Mouse (Mus musculus) intestine, embryonic 16.5 days (tissue): ENCODE results near the gene Tram2. TPM values are rescaled to one million over a fixed set of nuclear protein-coding genes. Genes with fewer than 3 reads are reported as not detected.

ENCODE experiments used
- ATAC-seq: fragments of 200-750 bp; cut with Nextera tagmentation; 2 replicates; pipeline ENCODE4 v1.8.0; 2017; ENCODE audit warnings: moderate TSS enrichment, moderate library complexity
- H3K27ac ChIP-seq: fragments of 300-500 bp; sonication (generic); 2 replicates; pipeline ENCODE4 v1.5.1; 2014; ENCODE audit warnings: mild to moderate bottlenecking, low read length
- H3K27me3 ChIP-seq: fragments of 300-500 bp; sonication (generic); replicated peaks from 2 replicates; pipeline ENCODE4 v1.6.1; 2014; ENCODE audit warnings: low read length, control low read depth, mixed read lengths; ENCODE audit not compliant: control insufficient read depth, insufficient read depth
- H3K36me3 ChIP-seq: fragments of 300-500 bp; sonication (generic); 2 replicates; pipeline ENCODE4 v1.6.1; 2014; ENCODE audit warnings: low read length, control low read depth; ENCODE audit not compliant: control insufficient read depth, insufficient read depth
- H3K4me1 ChIP-seq: fragments of 300-500 bp; sonication (generic); 2 replicates; pipeline ENCODE4 v1.6.1; 2014; ENCODE audit warnings: low read length, control low read depth, mixed read lengths; ENCODE audit not compliant: control insufficient read depth, insufficient read depth
- H3K4me2 ChIP-seq: fragments of 300-500 bp; sonication (generic); 2 replicates; pipeline ENCODE4 v1.6.1; 2014; ENCODE audit warnings: low read depth, low read length, control low read depth
- H3K4me3 ChIP-seq: fragments of 300-500 bp; sonication (generic); 2 replicates; pipeline ENCODE4 v1.5.1; 2014; ENCODE audit warnings: mild to moderate bottlenecking, low read length
- H3K9ac ChIP-seq: fragments of 300-500 bp; sonication (generic); 2 replicates; pipeline ENCODE4 v1.6.1; 2014; ENCODE audit warnings: low read depth, low read length
- H3K9me3 ChIP-seq: fragments of 300-500 bp; sonication (generic); 2 replicates; pipeline ENCODE4 v1.6.1; 2016; ENCODE audit warnings: low read length, control low read depth; ENCODE audit not compliant: control insufficient read depth
- WGBS: fragments of 180-500 bp; shearing (Covaris S2); extraction: QIAGEN DNeasy Blood & Tissue Kit; methylation state at CpG from one replicate; pipeline ENCODE4 v1.1.7; 2014; 5-methylcytosine and 5-hydroxymethylcytosine counted together
- polyA plus RNA-seq: library from polyadenylated mRNA; unstranded; fragments of >200 nt; fragmentation: Nextera tagmentation; extraction: Ambion mirVana; gene quantifications from 2 replicates; pipeline ENCODE4 v1.2.1, GENCODE M21; 2015

Gene Tram2
- polyA plus RNA-seq, 1 experiment from 2014 or later, result 5.3 TPM

GRCm38 (mm10) chr1:20973389-20973788, 105.6 kb downstream of the Tram2 start:
- Histone ChIP-seq H3K9me3 (no peaks in the 10 kb centered on the region), H3K9ac (no peak overlapping the region), H3K27ac (no peak overlapping the region), H3K4me3 (no peak overlapping the region), H3K4me1 (no peaks in the 10 kb centered on the region), H3K36me3 (no peaks in the 10 kb centered on the region), H3K4me2 (no peak overlapping the region), H3K27me3 (no peaks in the 10 kb centered on the region)
- WGBS, result 97% methylated on average over 6 of the region's 6 CpGs
- ATAC-seq, result no peak

- no peaks in the 10 kb centered on the region for H3K4me1 ChIP-seq
- 81% methylated on average over 2 of the region's 2 CpGs for WGBS
- H3K9me3 ChIP-seq, result no peaks in the 10 kb centered on the region
- no peak overlapping the region for H3K9ac ChIP-seq
- ATAC-seq, result no peak
- H3K36me3 ChIP-seq, result no peaks in the 10 kb centered on the region
- H3K4me2 ChIP-seq, result no peak overlapping the region
- H3K27ac ChIP-seq, result no peak overlapping the region
- H3K27me3 ChIP-seq, result no peaks in the 10 kb centered on the region
- no peak overlapping the region for H3K4me3 ChIP-seq
Measured at GRCm38 (mm10) chr1:20969642-20970041, 109.4 kb downstream of the Tram2 start.

- Histone ChIP-seq H3K9me3 (no peaks in the 10 kb centered on the region), H3K27me3 (no peaks in the 10 kb centered on the region), H3K27ac (no peak overlapping the region), H3K9ac (no peak overlapping the region), H3K4me2 (no peak overlapping the region), H3K4me3 (no peak overlapping the region), H3K4me1 (peaks cover 4% of the 10 kb centered on the region), H3K36me3 (no peaks in the 10 kb centered on the region)
- ATAC-seq, result no peak
- 82% methylated on average over 3 of the region's 3 CpGs for WGBS
Measured at GRCm38 (mm10) chr1:20954876-20955275, 124.2 kb downstream of the Tram2 start.

- Histone ChIP-seq H3K27me3 (no peaks in the 10 kb centered on the region), H3K4me3 (peak overlapping the region; percentile 61), H3K36me3 (no peaks in the 10 kb centered on the region), H3K27ac (peak overlapping the region; percentile 43), H3K9me3 (no peaks in the 10 kb centered on the region), H3K9ac (peak overlapping the region; percentile 73), H3K4me1 (peaks cover 4% of the 10 kb centered on the region), H3K4me2 (peak overlapping the region; percentile 70)
- WGBS, result 9% methylated on average over 16 of the region's 16 CpGs
- ATAC-seq, result no peak
Measured at GRCm38 (mm10) chr1:20951799-20952198, 127.2 kb downstream of the Tram2 start.

- WGBS, result 1% methylated on average over 22 of the region's 23 CpGs
- peak; percentile 98 for ATAC-seq
- Histone ChIP-seq H3K4me1 (peaks cover 4% of the 10 kb centered on the region), H3K9me3 (no peaks in the 10 kb centered on the region), H3K4me3 (peak within 1 kb of the TSS; percentile 61), H3K9ac (peak within 1 kb of the TSS; percentile 73), H3K36me3 (no peaks in the 10 kb centered on the region), H3K4me2 (peak within 1 kb of the TSS; percentile 70), H3K27ac (peak within 1 kb of the TSS; percentile 45), H3K27me3 (no peaks in the 10 kb centered on the region)
Measured at GRCm38 (mm10) chr1:20951300-20951763, 127.7 kb downstream of the Tram2 start, which contains the start of gene Efhc1. TSS of gene Efhc1 (plus strand) at chr1:20951626.

Other genes starting within 250 kb of the Tram2 start
- 6.1 and 6.2 TPM in 2 replicates for gene Paqr8, start 188.6 kb downstream of the Tram2 start, polyA plus RNA-seq
- gene Efhc1, start 127.6 kb downstream of the Tram2 start, polyA plus RNA-seq, result 2.1 and 2.4 TPM in 2 replicates
- gene Tmem14a, start 139.3 kb upstream of the Tram2 start, polyA plus RNA-seq, result 12.8 and 14.1 TPM in 2 replicates
- gene Gsta3, start 161.4 kb upstream of the Tram2 start, polyA plus RNA-seq, result 11.9 and 17.9 TPM in 2 replicates